Mouse (Mus musculus) natural killer cell, adult 2 months (primary cell): ENCODE results near the gene Klf12.

ENCODE experiments used
- DNase-seq, 2 experiments: peaks; one replicate each; pipeline ENCODE4 v3.0.0; 2022; ENCODE audit warnings: low spot score in 2 of 2

Gene Klf12

GRCm38 (mm10) chr14:100140370-100140769 is 144.1 kb downstream of the Klf12 start:
- DNase-seq, result no peak

GRCm38 (mm10) chr14:100134304-100134703 is 150.2 kb downstream of the Klf12 start:
- DNase-seq, result no peak

- DNase-seq, result no peak
Measured at GRCm38 (mm10) chr14:100132479-100132878, 152.0 kb downstream of the Klf12 start.

- no peak for DNase-seq
Measured at GRCm38 (mm10) chr14:100126126-100126525, 158.4 kb downstream of the Klf12 start.

GRCm38 (mm10) chr14:100121075-100121474 is 163.4 kb downstream of the Klf12 start:
- DNase-seq, result no peak

- DNase-seq, result no peak
Measured at GRCm38 (mm10) chr14:100119866-100120265, 164.6 kb downstream of the Klf12 start.

GRCm38 (mm10) chr14:100113419-100113818 is 171.1 kb downstream of the Klf12 start:
- DNase-seq, result no peak

GRCm38 (mm10) chr14:100111735-100112134 is 172.7 kb downstream of the Klf12 start:
- DNase-seq, result no peak

- DNase-seq, result no peak
Measured at GRCm38 (mm10) chr14:100109563-100109962, 174.9 kb downstream of the Klf12 start.

GRCm38 (mm10) chr14:100105570-100105969 is 178.9 kb downstream of the Klf12 start:
- DNase-seq, result no peak

- DNase-seq, result no peak
Measured at GRCm38 (mm10) chr14:100104818-100105217, 179.7 kb downstream of the Klf12 start.

GRCm38 (mm10) chr14:100103818-100104217 is 180.7 kb downstream of the Klf12 start:
- no peak for DNase-seq

GRCm38 (mm10) chr14:100097208-100098189 is 187.0 kb downstream of the Klf12 start:
- DNase-seq, result no peak

- no peak for DNase-seq
Measured at GRCm38 (mm10) chr14:100095730-100096129, 188.7 kb downstream of the Klf12 start.

- no peak for DNase-seq
Measured at GRCm38 (mm10) chr14:100090517-100090916, 194.0 kb downstream of the Klf12 start.

GRCm38 (mm10) chr14:100079620-100080019 is 204.9 kb downstream of the Klf12 start:
- no peak for DNase-seq

GRCm38 (mm10) chr14:100072431-100073195 is 211.9 kb downstream of the Klf12 start:
- no peak for DNase-seq

- DNase-seq, result no peak
Measured at GRCm38 (mm10) chr14:100069543-100070090, 214.9 kb downstream of the Klf12 start.

- DNase-seq, result no peak
Measured at GRCm38 (mm10) chr14:100068715-100069114, 215.8 kb downstream of the Klf12 start.

- no peak for DNase-seq
Measured at GRCm38 (mm10) chr14:100062516-100062915, 222.0 kb downstream of the Klf12 start.

GRCm38 (mm10) chr14:100054150-100054549 is 230.3 kb downstream of the Klf12 start:
- DNase-seq, result no peak

GRCm38 (mm10) chr14:100053456-100053855 is 231.0 kb downstream of the Klf12 start:
- DNase-seq, result no peak
